Mouse (Mus musculus): ENCODE measurements at regions not wholly inside any gene's neighbourhood (a gene's known extent, or its start where the extent isn't known, plus 50 kb on each side); places are given as distances from the start of the nearest gene placed in this dataset.

DNA sequence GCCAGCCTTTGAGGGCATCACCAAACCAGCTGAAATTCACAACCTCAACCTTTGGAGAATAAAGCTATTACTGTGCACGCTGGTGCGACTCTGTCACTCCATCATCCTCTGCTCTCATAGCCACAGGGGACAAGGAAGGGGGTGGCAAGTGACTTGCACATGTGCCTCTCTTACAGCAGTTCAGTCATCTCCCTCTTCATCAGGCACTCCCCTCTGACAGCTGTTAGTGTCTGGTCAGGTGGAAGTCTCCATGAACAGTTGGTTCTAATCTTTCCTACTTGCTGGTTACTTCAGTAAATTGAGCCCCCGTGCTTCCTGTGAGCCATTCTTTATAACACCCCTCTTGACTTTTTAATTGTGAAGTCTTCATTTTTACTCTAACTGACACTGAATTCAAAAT lies 214.6 kb downstream of the Ube2cbp start:
- Histone ChIP-seq H3K27me3 (ENCODE audit: poor library complexity, severe bottlenecking) (no peaks in the 10 kb centered on the region), H3K4me1 (no peaks in the 10 kb centered on the region), H3K27ac (no peak overlapping the region), H3K9me3 (no peaks in the 10 kb centered on the region), H3K36me3 (replicated peaks) (no peaks in the 10 kb centered on the region), H3K4me3 (no peak overlapping the region)
- DNase-seq (ENCODE audit: extremely low spot score, low spot score): no peak
- 88% methylated on average over 3 of the region's 3 CpGs for WGBS

DNA sequence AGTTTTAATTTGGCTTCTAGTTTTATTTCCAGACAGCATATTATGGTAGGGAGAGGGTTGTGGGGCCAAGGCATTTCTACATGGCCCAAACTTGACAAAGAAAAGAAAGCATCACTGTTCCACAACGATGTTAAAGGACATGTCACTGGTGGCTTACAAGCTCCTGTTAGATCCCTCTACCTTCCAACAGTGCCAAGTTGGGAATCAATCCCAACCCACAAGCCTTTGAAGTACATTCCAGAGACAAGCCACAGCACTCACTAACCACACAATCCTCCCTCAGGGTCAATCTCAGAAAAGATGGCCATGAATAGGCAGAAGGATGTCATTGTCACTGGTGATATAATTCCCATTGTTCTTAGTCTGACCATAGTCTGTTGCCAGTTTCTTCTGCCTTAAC lies 213.4 kb downstream of the Ube2cbp start:
- Histone ChIP-seq H3K9me3 (no peaks in the 10 kb centered on the region), H3K36me3 (replicated peaks) (no peaks in the 10 kb centered on the region), H3K27ac (no peak overlapping the region), H3K27me3 (ENCODE audit: poor library complexity, severe bottlenecking) (no peaks in the 10 kb centered on the region), H3K4me3 (no peak overlapping the region), H3K4me1 (peaks cover 4% of the 10 kb centered on the region; the same call in 1 of the 2 replicates)
- 81% methylated on average over 1 of the region's 1 CpGs for WGBS
- DNase-seq (ENCODE audit: extremely low spot score, low spot score): no peak

All from forebrain, embryonic 10.5 days (tissue).